Mouse (Mus musculus) testis, adult 2 months (tissue): ENCODE data around the gene Myo1d.

Source experiments
- CTCF ChIP-seq: fragments of 200-500 bp; IDR thresholded peaks from 2 replicates; pipeline ENCODE4 v1.5.1; 2012; ENCODE audit warnings: low read depth, mild to moderate bottlenecking, inconsistent platforms, low read length, moderate library complexity; ENCODE audit not compliant: control insufficient read depth, insufficient read depth, insufficient replicate concordance
- POLR2A ChIP-seq: fragments of 200-500 bp; IDR thresholded peaks from 2 replicates; pipeline ENCODE4 v1.6.1; 2012; ENCODE audit warnings: low read depth, mild to moderate bottlenecking, inconsistent platforms, low read length, moderate library complexity; ENCODE audit not compliant: control insufficient read depth

GRCm38 (mm10) chr11:80453198-80453597, 326.6 kb downstream of the Myo1d start:
- TF ChIP-seq CTCF (no peak), POLR2A (no peak)
